Mouse (Mus musculus) testis, adult 2 months (tissue): Measurements from ENCODE around the gene Apba1.

ENCODE experiments used
- CTCF ChIP-seq: fragments of 200-500 bp; IDR thresholded peaks from 2 replicates; pipeline ENCODE4 v1.5.1; 2012; ENCODE audit warnings: low read depth, mild to moderate bottlenecking, inconsistent platforms, low read length, moderate library complexity; ENCODE audit not compliant: control insufficient read depth, insufficient read depth, insufficient replicate concordance
- POLR2A ChIP-seq: fragments of 200-500 bp; IDR thresholded peaks from 2 replicates; pipeline ENCODE4 v1.6.1; 2012; ENCODE audit warnings: low read depth, mild to moderate bottlenecking, inconsistent platforms, low read length, moderate library complexity; ENCODE audit not compliant: control insufficient read depth

GRCm38 (mm10) chr19:23792559-23792958 lies 33.9 kb downstream of the Apba1 start:
- TF ChIP-seq CTCF = no peak
- TF ChIP-seq POLR2A = no peak
